Mouse (Mus musculus) lung, embryonic 15.5 days (tissue): ENCODE results near the gene Hist1h4f. TPM values are rescaled to one million over a fixed set of nuclear protein-coding genes. Genes with fewer than 3 reads are reported as not detected.
"Not testable (repeated sequence)": the region's sequence is repeated elsewhere in the genome, so short reads cannot be mapped to it uniquely, and the experiment has no call there.

Experiments used
- ATAC-seq: fragments of 200-750 bp; cut with Nextera tagmentation; 2 replicates; pipeline ENCODE4 v1.8.0; 2017; ENCODE audit warnings: moderate number of reproducible peaks, borderline replicate concordance; ENCODE audit not compliant: low FRiP score, low TSS enrichment; ENCODE audit errors: extremely low read depth
- H3K27ac ChIP-seq: fragments of 300-500 bp; sonication (generic); 2 replicates; pipeline ENCODE4 v1.5.1; 2015; ENCODE audit warnings: moderate library complexity, mild to moderate bottlenecking, inconsistent platforms
- H3K27me3 ChIP-seq: fragments of 300-500 bp; sonication (generic); 2 replicates; pipeline ENCODE4 v1.6.1; 2015; ENCODE audit warnings: inconsistent platforms
- H3K36me3 ChIP-seq: fragments of 300-500 bp; sonication (generic); 2 replicates; pipeline ENCODE4 v1.6.1; 2015; ENCODE audit warnings: inconsistent platforms
- H3K4me1 ChIP-seq: fragments of 300-500 bp; sonication (generic); 2 replicates; pipeline ENCODE4 v1.6.1; 2015; ENCODE audit warnings: inconsistent platforms
- H3K4me2 ChIP-seq: fragments of 300-500 bp; sonication (generic); 2 replicates; pipeline ENCODE4 v1.6.1; 2015; ENCODE audit warnings: inconsistent platforms, mild to moderate bottlenecking, moderate library complexity
- H3K4me3 ChIP-seq: fragments of 300-500 bp; sonication (generic); 2 replicates; pipeline ENCODE4 v1.5.1; 2015; ENCODE audit warnings: mild to moderate bottlenecking, inconsistent platforms
- H3K9ac ChIP-seq: fragments of 300-500 bp; sonication (generic); 2 replicates; pipeline ENCODE4 v1.6.1; 2015; ENCODE audit warnings: inconsistent platforms
- H3K9me3 ChIP-seq: fragments of 300-500 bp; sonication (generic); 2 replicates; pipeline ENCODE4 v1.6.1; 2016; ENCODE audit warnings: inconsistent platforms
- WGBS: fragments of 180-500 bp; shearing (Covaris S2); methylation state at CpG from one replicate; pipeline ENCODE4 v1.1.7; 2015; 5-methylcytosine and 5-hydroxymethylcytosine counted together
- polyA plus RNA-seq: library from polyadenylated mRNA; unstranded; fragments of >200 nt; fragmentation: Nextera tagmentation; extraction: Ambion mirVana; gene quantifications from 2 replicates; pipeline ENCODE4 v1.2.1, GENCODE M21; 2015

Gene Hist1h4f
- polyA plus RNA-seq, 1 experiment from 2014 or later, result 1.7 TPM

DNA sequence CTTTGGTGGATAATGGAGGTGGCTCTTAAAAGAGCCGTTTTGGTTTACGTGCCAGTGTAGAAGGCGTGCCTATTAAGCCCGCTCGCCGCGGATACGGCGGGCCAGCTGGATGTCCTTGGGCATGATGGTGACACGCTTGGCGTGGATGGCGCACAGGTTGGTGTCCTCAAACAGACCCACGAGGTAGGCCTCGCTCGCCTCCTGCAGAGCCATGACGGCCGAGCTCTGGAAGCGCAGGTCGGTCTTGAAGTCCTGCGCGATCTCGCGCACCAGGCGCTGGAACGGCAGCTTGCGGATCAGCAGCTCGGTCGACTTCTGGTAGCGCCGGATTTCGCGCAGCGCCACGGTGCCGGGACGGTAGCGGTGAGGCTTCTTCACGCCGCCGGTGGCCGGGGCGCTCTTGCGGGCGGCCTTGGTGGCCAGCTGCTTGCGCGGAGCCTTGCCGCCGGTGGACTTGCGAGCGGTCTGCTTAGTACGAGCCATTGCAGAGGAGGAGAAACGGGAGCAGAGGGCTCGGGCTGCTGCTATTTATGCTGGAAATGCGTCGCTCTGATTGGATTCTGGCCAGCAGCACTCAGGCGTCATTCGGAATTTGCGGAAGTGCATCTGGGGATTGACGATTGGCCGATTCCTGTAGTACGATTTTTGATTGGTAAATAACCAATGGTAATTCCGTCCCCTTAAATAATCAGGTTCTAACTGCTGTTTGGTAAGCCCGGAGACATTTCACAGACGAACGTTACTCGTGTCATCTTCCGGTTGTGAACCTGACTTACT is 10.6 kb upstream of the Hist1h4f start, which contains the start of gene Hist1h3e:
Gene Hist1h3e (minus strand): TSS at position 487 of the 777 bp plus-strand sequence.
- peak within 1 kb of the TSS; percentile 43 for H3K4me3 ChIP-seq
- WGBS, result under 1% methylated on average over 56 of the region's 67 CpGs
- H3K27ac ChIP-seq, result peak within 1 kb of the TSS; percentile 98
- H3K9me3 ChIP-seq, H3K36me3 ChIP-seq, H3K4me1 ChIP-seq, H3K27me3 ChIP-seq: not testable (repeated sequence)
- peak within 1 kb of the TSS; percentile 71 for H3K4me2 ChIP-seq
- H3K9ac ChIP-seq, result peak within 1 kb of the TSS; percentile 47
- ATAC-seq, result peak; percentile 92

DNA sequence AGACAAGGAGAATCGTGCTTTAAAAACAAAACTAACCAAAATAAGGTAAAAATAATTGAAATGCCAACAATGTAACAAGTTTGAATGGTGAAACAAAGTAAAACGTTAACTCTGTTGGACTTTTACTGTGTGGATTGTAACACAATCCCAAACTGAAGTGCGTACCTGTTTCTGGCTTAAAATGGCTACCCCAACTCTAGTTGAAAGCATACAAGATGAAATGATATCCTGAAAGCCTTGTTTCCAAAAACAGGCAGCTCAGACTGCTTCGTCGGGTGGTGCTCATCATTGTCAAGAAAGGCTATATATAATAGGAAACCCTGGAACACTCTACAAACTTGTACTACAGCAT is 10.1 kb upstream of the Hist1h4f start:
- ATAC-seq, H3K27me3 ChIP-seq, H3K36me3 ChIP-seq, H3K9me3 ChIP-seq: not testable (repeated sequence)
- peak overlapping the region; percentile 98 for H3K27ac ChIP-seq
- peak overlapping the region; percentile 47; the same call in 1 of the 2 replicates for H3K9ac ChIP-seq
- peak overlapping the region; percentile 43 for H3K4me3 ChIP-seq
- WGBS, result 0% methylated on average over 2 of the region's 5 CpGs
- H3K4me1 ChIP-seq, result peaks cover 10% of the 10 kb centered on the region; the same call in 1 of the 2 replicates
- H3K4me2 ChIP-seq, result peak overlapping the region; percentile 71

DNA sequence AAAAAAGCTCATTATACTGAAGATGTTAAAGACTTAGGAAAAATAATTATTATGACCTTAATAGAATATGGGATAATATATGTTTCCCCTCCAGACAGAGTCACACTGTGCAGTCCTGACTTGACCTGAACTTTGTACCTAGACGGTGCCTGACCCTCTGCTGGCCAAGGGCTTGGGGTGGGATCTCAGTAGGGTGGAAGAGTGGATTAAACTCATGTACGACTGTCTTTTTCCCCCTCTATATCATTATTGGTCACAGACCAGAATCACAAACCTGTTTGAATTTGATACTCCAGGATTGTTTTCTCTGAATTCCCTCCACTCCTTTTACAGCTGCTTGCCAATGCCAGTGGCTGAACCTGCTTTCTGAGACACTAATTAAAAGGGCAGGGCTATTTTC is 9.3 kb upstream of the Hist1h4f start:
- not testable (repeated sequence) for H3K9me3 ChIP-seq, H3K36me3 ChIP-seq, ATAC-seq, H3K27me3 ChIP-seq, H3K9ac ChIP-seq
- 10% methylated on average over 2 of the region's 2 CpGs for WGBS
- Histone ChIP-seq H3K4me2 (peak overlapping the region; percentile 39), H3K4me3 (peak overlapping the region; percentile 10; the same call in 1 of the 2 replicates), H3K4me1 (peaks cover 10% of the 10 kb centered on the region; the same call in 1 of the 2 replicates), H3K27ac (peak overlapping the region; percentile 57; the same call in 1 of the 2 replicates)

DNA sequence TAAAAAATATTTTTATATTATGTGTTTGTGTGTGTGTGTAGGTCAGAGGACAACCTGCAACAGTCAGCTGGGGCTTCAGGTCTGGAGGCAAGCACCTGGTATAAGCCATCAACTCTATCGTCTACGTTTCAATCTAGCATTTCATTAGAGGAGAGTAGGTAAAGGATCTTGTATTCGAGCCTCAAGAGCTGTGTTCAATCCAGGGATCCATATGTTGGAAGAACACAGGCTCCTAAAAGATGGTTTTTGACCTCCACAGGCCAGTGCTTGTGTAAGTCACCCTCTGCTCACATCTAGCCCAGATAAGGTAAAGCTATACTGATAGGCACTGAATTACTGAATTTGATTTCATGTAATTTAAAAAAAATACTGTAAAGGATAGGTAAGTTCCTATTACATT is 5.5 kb upstream of the Hist1h4f start:
- Histone ChIP-seq H3K4me1 (peaks cover 13% of the 10 kb centered on the region), H3K9ac (0 out of 2 replicates have a peak overlapping the region, but pooled peaks have one; percentile 8), H3K4me3 (0 out of 2 replicates have a peak overlapping the region, but pooled peaks have one; percentile 4), H3K9me3 (no peaks in the 10 kb centered on the region), H3K36me3 (no peaks in the 10 kb centered on the region), H3K4me2 (peak overlapping the region; percentile 87), H3K27me3 (no peaks in the 10 kb centered on the region), H3K27ac (peak overlapping the region; percentile 99)
- no peak for ATAC-seq
- 58% methylated on average over 3 of the region's 3 CpGs for WGBS

DNA sequence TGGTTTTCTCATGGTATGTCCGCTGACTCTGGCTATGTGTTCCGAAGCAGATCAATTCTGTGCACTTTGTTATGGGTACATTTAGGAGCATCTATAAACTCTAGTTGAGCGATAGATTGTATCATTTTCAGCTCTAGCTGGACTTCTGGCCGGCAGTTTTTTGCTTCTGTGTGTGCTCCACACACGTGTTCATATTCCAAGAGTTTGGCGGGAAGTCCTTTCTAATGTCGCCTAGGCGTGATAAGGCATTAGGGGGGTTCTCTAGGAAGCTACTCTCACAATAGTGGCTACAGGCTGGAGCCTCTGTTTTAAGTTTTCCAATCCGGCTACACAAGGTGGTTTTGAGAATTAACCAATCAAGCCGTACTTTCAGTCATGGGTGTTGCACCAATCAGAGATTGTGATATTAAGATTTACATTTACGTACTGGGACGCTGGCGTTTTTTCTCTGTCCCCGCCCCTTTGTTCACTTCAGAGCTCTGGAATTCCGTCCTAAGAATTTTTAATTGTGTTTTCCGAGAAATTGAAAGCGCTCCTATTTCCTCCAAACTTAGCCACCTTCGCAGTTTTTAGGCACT is 4.5 kb upstream of the Hist1h4f start:
- ATAC-seq, result peak; percentile 82
- under 1% methylated on average over 18 of the region's 18 CpGs for WGBS
- Histone ChIP-seq H3K27me3 (no peaks in the 10 kb centered on the region), H3K4me3 (peak overlapping the region; percentile 62), H3K27ac (peak overlapping the region; percentile 99), H3K4me1 (peaks cover 13% of the 10 kb centered on the region), H3K9me3 (no peaks in the 10 kb centered on the region), H3K36me3 (no peaks in the 10 kb centered on the region), H3K4me2 (peak overlapping the region; percentile 87), H3K9ac (peak overlapping the region; percentile 92)

DNA sequence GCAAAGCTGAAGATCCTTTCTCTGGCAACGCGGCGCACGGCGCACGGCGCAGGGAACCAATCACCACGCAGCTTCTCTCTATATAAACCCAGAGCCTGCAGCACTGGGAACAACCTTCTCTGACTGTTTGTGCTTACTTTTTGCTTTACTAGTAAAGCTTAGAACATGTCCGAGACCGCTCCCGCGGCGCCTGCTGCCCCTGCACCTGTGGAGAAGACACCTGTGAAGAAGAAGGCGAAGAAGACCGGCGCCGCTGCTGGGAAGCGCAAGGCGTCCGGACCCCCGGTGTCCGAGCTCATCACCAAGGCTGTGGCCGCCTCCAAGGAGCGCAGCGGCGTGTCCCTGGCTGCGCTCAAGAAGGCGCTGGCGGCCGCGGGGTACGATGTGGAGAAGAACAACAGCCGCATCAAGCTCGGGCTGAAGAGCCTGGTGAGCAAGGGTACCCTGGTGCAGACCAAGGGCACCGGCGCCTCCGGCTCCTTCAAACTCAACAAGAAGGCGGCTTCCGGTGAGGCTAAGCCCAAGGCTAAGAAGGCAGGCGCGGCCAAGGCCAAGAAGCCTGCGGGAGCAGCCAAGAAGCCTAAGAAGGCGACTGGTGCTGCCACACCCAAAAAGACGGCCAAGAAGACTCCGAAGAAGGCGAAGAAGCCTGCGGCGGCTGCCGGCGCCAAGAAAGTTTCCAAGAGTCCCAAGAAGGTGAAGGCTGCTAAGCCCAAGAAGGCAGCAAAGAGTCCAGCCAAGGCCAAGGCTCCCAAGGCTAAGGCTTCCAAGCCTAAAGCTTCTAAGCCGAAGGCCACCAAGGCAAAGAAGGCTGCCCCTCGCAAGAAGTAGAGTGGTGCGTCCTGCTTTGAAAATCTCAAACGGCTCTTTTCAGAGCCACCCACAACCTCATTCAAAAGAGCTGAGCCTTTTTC is 3.7 kb upstream of the Hist1h4f start:
- under 1% methylated on average over 54 of the region's 54 CpGs for WGBS
- H3K27me3 ChIP-seq, result no peaks in the 10 kb centered on the region
- H3K4me2 ChIP-seq, result peak overlapping the region; percentile 87
- H3K4me3 ChIP-seq, result peak overlapping the region; percentile 62
- ATAC-seq, result peak; percentile 90
- peak overlapping the region; percentile 92 for H3K9ac ChIP-seq
- peak overlapping the region; percentile 99 for H3K27ac ChIP-seq
- no peaks in the 10 kb centered on the region for H3K9me3 ChIP-seq
- peaks cover 13% of the 10 kb centered on the region for H3K4me1 ChIP-seq
- H3K36me3 ChIP-seq, result no peaks in the 10 kb centered on the region

DNA sequence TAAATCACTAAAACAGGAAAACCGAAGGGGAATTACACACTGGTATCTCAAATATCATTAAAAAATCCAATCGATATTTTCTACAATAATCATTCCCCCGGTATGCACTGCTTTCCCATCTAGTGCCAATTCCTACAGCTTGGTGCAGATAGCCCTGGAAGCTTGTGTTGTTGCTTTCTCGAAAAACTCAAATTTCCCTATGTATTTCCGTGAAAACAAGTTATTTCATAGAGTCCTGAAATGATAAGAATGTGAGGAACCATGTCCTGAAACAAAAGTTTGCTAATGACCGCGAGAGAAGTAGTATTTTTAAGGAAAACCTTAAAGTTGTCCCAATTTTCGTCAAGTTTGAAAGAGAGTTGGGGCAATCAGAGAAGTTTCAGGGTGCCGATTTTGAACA is 2.9 kb upstream of the Hist1h4f start:
- no peaks in the 10 kb centered on the region for H3K36me3 ChIP-seq
- WGBS, result 15% methylated on average over 9 of the region's 9 CpGs
- H3K9ac ChIP-seq, result peak overlapping the region; percentile 92; the same call in 1 of the 2 replicates
- ATAC-seq, result no peak
- peak overlapping the region; percentile 99 for H3K27ac ChIP-seq
- no peaks in the 10 kb centered on the region for H3K9me3 ChIP-seq
- no peaks in the 10 kb centered on the region for H3K27me3 ChIP-seq
- H3K4me3 ChIP-seq, result peak overlapping the region; percentile 62
- peaks cover 13% of the 10 kb centered on the region for H3K4me1 ChIP-seq
- peak overlapping the region; percentile 87 for H3K4me2 ChIP-seq

DNA sequence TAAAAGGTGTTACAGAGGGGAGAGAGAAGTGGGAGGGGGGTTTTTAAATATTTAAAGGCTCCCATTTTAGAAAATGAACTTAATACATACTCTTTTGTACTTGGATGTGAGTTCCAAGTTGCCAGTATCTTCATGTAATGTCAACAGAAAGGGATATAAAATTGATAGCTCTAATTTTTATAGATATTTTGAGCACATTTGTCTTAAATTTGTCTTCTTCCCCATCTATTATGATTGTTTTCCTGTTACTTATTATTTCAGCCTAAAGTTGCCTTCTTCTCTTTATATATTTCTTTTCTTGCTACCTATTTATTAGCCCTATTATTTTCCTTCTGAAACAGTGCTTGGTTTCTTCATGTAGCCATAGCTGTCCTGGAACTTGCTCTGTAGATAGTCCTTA is 1.5 kb upstream of the Hist1h4f start, which contains the start of gene Hist1h1d:
Gene Hist1h1d (plus strand): TSS at position 301 of the 400 bp plus-strand sequence.
- Histone ChIP-seq H3K4me2 (peak within 1 kb of the TSS; percentile 87), H3K9ac (0 out of 2 replicates have a peak within 1 kb of the TSS, but pooled peaks have one; percentile 19), H3K4me1 (peaks cover 13% of the 10 kb centered on the region), H3K27ac (peak within 1 kb of the TSS; percentile 99), H3K27me3 (no peaks in the 10 kb centered on the region), H3K9me3 (no peaks in the 10 kb centered on the region), H3K4me3 (no peak within 1 kb of the TSS), H3K36me3 (no peaks in the 10 kb centered on the region)
- ATAC-seq, result no peak

DNA sequence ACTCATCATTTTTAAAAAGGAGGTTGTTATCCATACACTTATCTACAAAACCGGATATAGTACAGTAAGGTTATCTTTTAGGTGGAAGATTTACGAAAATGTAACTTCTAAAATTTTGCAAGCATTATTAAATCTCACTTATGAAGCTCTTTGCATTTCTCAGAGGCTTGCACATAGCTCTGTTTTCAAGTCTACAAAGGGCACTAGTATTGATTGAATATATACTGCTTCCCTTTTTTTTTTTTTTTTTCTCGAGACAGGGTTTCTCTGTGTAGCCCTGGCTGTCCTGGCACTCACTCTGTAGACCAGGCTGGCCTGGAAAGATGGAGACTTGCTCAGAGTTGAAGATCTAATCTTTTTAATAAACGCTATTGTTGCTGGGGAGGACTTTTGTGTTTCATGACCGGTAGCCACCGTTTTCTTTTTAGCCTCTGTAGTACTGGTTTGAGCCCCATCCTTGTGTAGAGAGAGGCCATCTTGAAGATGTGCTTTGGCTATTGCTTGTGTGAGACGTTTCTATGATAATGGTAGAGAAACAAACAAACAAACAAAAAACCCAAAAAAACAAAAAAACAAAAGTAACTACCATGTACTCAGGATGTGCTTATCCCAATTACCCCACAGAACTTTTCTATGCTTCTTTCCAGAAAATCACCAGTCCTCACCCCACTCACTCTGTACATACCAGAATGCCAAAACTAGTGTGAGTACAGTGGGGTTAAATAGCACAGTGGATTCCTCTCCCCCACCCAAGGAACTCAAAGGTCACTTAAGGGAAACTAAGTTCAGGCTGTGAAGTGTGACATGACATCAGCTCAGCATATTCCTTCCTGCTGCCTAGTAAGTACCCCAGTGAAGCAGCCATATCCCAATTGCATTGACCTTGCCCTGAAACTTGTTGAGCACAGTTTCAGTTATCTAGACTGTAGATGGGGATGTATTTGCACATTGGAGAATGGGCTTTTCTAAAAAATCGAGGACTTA is 775 bp upstream of the Hist1h4f start:
- Histone ChIP-seq H3K4me1 (peaks cover 13% of the 10 kb centered on the region), H3K27me3 (no peaks in the 10 kb centered on the region), H3K36me3 (no peaks in the 10 kb centered on the region), H3K9me3 (no peaks in the 10 kb centered on the region), H3K9ac (peak overlapping the region; percentile 19; the same call in 1 of the 2 replicates), H3K4me3 (peak overlapping the region; percentile 48), H3K4me2 (peak overlapping the region; percentile 62), H3K27ac (peak overlapping the region; percentile 93)
- ATAC-seq, result no peak
- WGBS, result 39% methylated on average over 8 of the region's 8 CpGs

DNA sequence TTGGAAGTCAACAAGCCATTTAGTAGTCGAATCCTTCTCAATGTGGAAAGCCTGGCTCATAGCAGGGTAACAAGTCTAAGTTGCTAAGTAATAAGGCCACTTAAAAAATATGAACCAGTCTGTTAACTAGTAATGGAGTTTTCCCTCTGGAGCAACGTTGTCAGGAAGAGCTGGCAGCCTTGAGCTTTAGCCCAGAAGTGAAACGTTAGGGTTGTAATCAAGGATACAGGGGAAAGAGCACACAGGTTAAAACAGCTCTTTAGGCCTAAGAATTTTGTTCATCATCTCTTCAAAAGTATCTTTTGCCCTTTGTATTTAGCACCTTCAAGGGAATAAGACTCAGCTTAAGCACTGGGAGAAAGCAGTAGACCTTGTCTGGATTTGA is 695 bp downstream of the Hist1h4f start:
- 10% methylated on average over 3 of the region's 3 CpGs for WGBS
- Histone ChIP-seq H3K36me3 (no peaks in the 10 kb centered on the region), H3K4me3 (peak overlapping the region; percentile 48), H3K9me3 (no peaks in the 10 kb centered on the region), H3K27me3 (no peaks in the 10 kb centered on the region), H3K27ac (peak overlapping the region; percentile 93), H3K9ac (peak overlapping the region; percentile 54), H3K4me1 (peaks cover 10% of the 10 kb centered on the region), H3K4me2 (peak overlapping the region; percentile 62)
- ATAC-seq, result no peak
